Mouse (Mus musculus) intestine, embryonic 15.5 days (tissue): ENCODE data around the gene Ebf3. TPM values are rescaled to one million over a fixed set of nuclear protein-coding genes. Genes with fewer than 3 reads are reported as not detected.

Experiments
- ATAC-seq: fragments of 200-750 bp; cut with Nextera tagmentation; 2 replicates; pipeline ENCODE4 v1.8.0; 2017; ENCODE audit warnings: moderate TSS enrichment, moderate library complexity
- H3K27ac ChIP-seq: fragments of 300-500 bp; sonication (generic); 2 replicates; pipeline ENCODE4 v1.5.1; 2015; ENCODE audit warnings: mild to moderate bottlenecking, inconsistent platforms
- H3K27me3 ChIP-seq: fragments of 300-500 bp; sonication (generic); replicated peaks from 2 replicates; pipeline ENCODE4 v1.6.1; 2015; ENCODE audit warnings: inconsistent platforms
- H3K36me3 ChIP-seq: fragments of 300-500 bp; sonication (generic); 2 replicates; pipeline ENCODE4 v1.6.1; 2015; ENCODE audit warnings: inconsistent platforms
- H3K4me1 ChIP-seq: fragments of 300-500 bp; sonication (generic); replicated peaks from 2 replicates; pipeline ENCODE4 v1.6.1; 2015; ENCODE audit warnings: inconsistent platforms
- H3K4me2 ChIP-seq: fragments of 300-500 bp; sonication (generic); replicated peaks from 2 replicates; pipeline ENCODE4 v1.6.1; 2015; ENCODE audit warnings: mild to moderate bottlenecking, inconsistent platforms
- H3K4me3 ChIP-seq: fragments of 300-500 bp; sonication (generic); replicated peaks from 2 replicates; pipeline ENCODE4 v1.5.1; 2015; ENCODE audit warnings: inconsistent platforms
- H3K9ac ChIP-seq: fragments of 300-500 bp; sonication (generic); 2 replicates; pipeline ENCODE4 v1.6.1; 2015; ENCODE audit warnings: inconsistent platforms
- H3K9me3 ChIP-seq: fragments of 300-500 bp; sonication (generic); 2 replicates; pipeline ENCODE4 v1.6.1; 2016; ENCODE audit warnings: inconsistent platforms
- WGBS: fragments of 180-500 bp; shearing (Covaris S2); methylation state at CpG from one replicate; pipeline ENCODE4 v1.1.7; 2015; 5-methylcytosine and 5-hydroxymethylcytosine counted together
- polyA plus RNA-seq: library from polyadenylated mRNA; unstranded; fragments of >200 nt; fragmentation: Nextera tagmentation; extraction: Ambion mirVana; gene quantifications from 2 replicates; pipeline ENCODE4 v1.2.1, GENCODE M21; 2015

Ebf3 gene
- polyA plus RNA-seq, 1 experiment from 2014 or later, result 1.3 TPM

GRCm38 (mm10) chr7:137297594-137298381, 16.5 kb downstream of the Ebf3 start:
- no peak overlapping the region for H3K27ac ChIP-seq
- 62% methylated on average over 24 of the region's 24 CpGs for WGBS
- H3K4me2 ChIP-seq, result no peak overlapping the region
- peaks cover 45% of the 10 kb centered on the region for H3K27me3 ChIP-seq
- no peaks in the 10 kb centered on the region for H3K9me3 ChIP-seq
- no peak overlapping the region for H3K9ac ChIP-seq
- peaks cover 8% of the 10 kb centered on the region for H3K4me1 ChIP-seq
- H3K36me3 ChIP-seq, result no peaks in the 10 kb centered on the region
- no peak overlapping the region for H3K4me3 ChIP-seq
- no peak for ATAC-seq

- no peaks in the 10 kb centered on the region for H3K36me3 ChIP-seq
- H3K4me1 ChIP-seq, result peaks cover 8% of the 10 kb centered on the region
- ATAC-seq, result no peak
- H3K27me3 ChIP-seq, result peaks cover 41% of the 10 kb centered on the region
- no peak overlapping the region for H3K27ac ChIP-seq
- no peak overlapping the region for H3K4me3 ChIP-seq
- H3K9me3 ChIP-seq, result no peaks in the 10 kb centered on the region
- H3K4me2 ChIP-seq, result no peak overlapping the region
- H3K9ac ChIP-seq, result no peak overlapping the region
- WGBS, result 48% methylated on average over 7 of the region's 7 CpGs
These were observed 17.1 kb downstream of the Ebf3 start for GRCm38 (mm10) chr7:137297131-137297530.

- H3K4me3 ChIP-seq, result no peak overlapping the region
- H3K27me3 ChIP-seq, result peaks cover 30% of the 10 kb centered on the region
- no peaks in the 10 kb centered on the region for H3K4me1 ChIP-seq
- no peaks in the 10 kb centered on the region for H3K9me3 ChIP-seq
- H3K27ac ChIP-seq, result no peak overlapping the region
- no peak overlapping the region for H3K9ac ChIP-seq
- 75% methylated on average over 7 of the region's 7 CpGs for WGBS
- no peak overlapping the region for H3K4me2 ChIP-seq
- ATAC-seq, result no peak
- no peaks in the 10 kb centered on the region for H3K36me3 ChIP-seq
These were observed 18.6 kb downstream of the Ebf3 start for GRCm38 (mm10) chr7:137295612-137296011.

- Histone ChIP-seq H3K36me3 (no peaks in the 10 kb centered on the region), H3K9me3 (no peaks in the 10 kb centered on the region), H3K4me2 (no peak overlapping the region), H3K4me1 (no peaks in the 10 kb centered on the region), H3K27ac (no peak overlapping the region), H3K4me3 (no peak overlapping the region), H3K27me3 (peaks cover 21% of the 10 kb centered on the region), H3K9ac (no peak overlapping the region)
- WGBS, result 83% methylated on average over 7 of the region's 7 CpGs
- ATAC-seq, result no peak
These were observed 19.8 kb downstream of the Ebf3 start for GRCm38 (mm10) chr7:137294446-137294845.

GRCm38 (mm10) chr7:137289290-137289957, 24.8 kb downstream of the Ebf3 start:
- Histone ChIP-seq H3K4me3 (no peak overlapping the region), H3K4me2 (no peak overlapping the region), H3K36me3 (no peaks in the 10 kb centered on the region), H3K27me3 (no peaks in the 10 kb centered on the region), H3K9me3 (no peaks in the 10 kb centered on the region), H3K9ac (no peak overlapping the region), H3K27ac (no peak overlapping the region), H3K4me1 (0 out of 2 replicates have a peak, but pooled peaks cover 2% of the 10 kb centered on the region)
- no peak for ATAC-seq
- 61% methylated on average over 3 of the region's 3 CpGs for WGBS

- H3K9me3 ChIP-seq, result no peaks in the 10 kb centered on the region
- H3K27me3 ChIP-seq, result no peaks in the 10 kb centered on the region
- no peak overlapping the region for H3K4me3 ChIP-seq
- no peak for ATAC-seq
- no peak overlapping the region for H3K27ac ChIP-seq
- no peaks in the 10 kb centered on the region for H3K4me1 ChIP-seq
- H3K4me2 ChIP-seq, result no peak overlapping the region
- WGBS, result 80% methylated on average over 7 of the region's 7 CpGs
- H3K36me3 ChIP-seq, result no peaks in the 10 kb centered on the region
- no peak overlapping the region for H3K9ac ChIP-seq
These were observed 36.1 kb downstream of the Ebf3 start for GRCm38 (mm10) chr7:137278171-137278570.

GRCm38 (mm10) chr7:137277713-137278112, 36.5 kb downstream of the Ebf3 start:
- 86% methylated on average over 5 of the region's 5 CpGs for WGBS
- Histone ChIP-seq H3K9me3 (no peaks in the 10 kb centered on the region), H3K4me3 (no peak overlapping the region), H3K4me1 (no peaks in the 10 kb centered on the region), H3K27ac (no peak overlapping the region), H3K4me2 (no peak overlapping the region), H3K27me3 (no peaks in the 10 kb centered on the region), H3K9ac (no peak overlapping the region), H3K36me3 (no peaks in the 10 kb centered on the region)
- no peak for ATAC-seq

- 0 out of 2 replicates have a peak, but pooled peaks cover 3% of the 10 kb centered on the region for H3K27me3 ChIP-seq
- H3K9me3 ChIP-seq, result no peaks in the 10 kb centered on the region
- WGBS, result 83% methylated on average over 10 of the region's 10 CpGs
- H3K9ac ChIP-seq, result no peak overlapping the region
- no peak overlapping the region for H3K27ac ChIP-seq
- H3K4me1 ChIP-seq, result no peaks in the 10 kb centered on the region
- no peak overlapping the region for H3K4me3 ChIP-seq
- no peak for ATAC-seq
- no peak overlapping the region for H3K4me2 ChIP-seq
- no peaks in the 10 kb centered on the region for H3K36me3 ChIP-seq
These were observed 42.0 kb downstream of the Ebf3 start for GRCm38 (mm10) chr7:137272252-137272651.

GRCm38 (mm10) chr7:137268452-137269155, 45.6 kb downstream of the Ebf3 start:
- Histone ChIP-seq H3K4me2 (no peak overlapping the region), H3K27me3 (peaks cover 11% of the 10 kb centered on the region; the same call in 1 of the 2 replicates), H3K27ac (no peak overlapping the region), H3K36me3 (no peaks in the 10 kb centered on the region), H3K9ac (no peak overlapping the region), H3K4me3 (no peak overlapping the region), H3K4me1 (no peaks in the 10 kb centered on the region), H3K9me3 (no peaks in the 10 kb centered on the region)
- no peak for ATAC-seq
- WGBS, result 79% methylated on average over 8 of the region's 8 CpGs

GRCm38 (mm10) chr7:137267441-137267840, 46.8 kb downstream of the Ebf3 start:
- WGBS, result 70% methylated on average over 9 of the region's 9 CpGs
- Histone ChIP-seq H3K27ac (no peak overlapping the region), H3K4me1 (no peaks in the 10 kb centered on the region), H3K36me3 (no peaks in the 10 kb centered on the region), H3K9ac (no peak overlapping the region), H3K4me3 (no peak overlapping the region), H3K27me3 (peaks cover 11% of the 10 kb centered on the region; the same call in 1 of the 2 replicates), H3K4me2 (no peak overlapping the region), H3K9me3 (no peaks in the 10 kb centered on the region)
- no peak for ATAC-seq

GRCm38 (mm10) chr7:137266575-137266974, 47.7 kb downstream of the Ebf3 start:
- Histone ChIP-seq H3K4me3 (no peak overlapping the region), H3K9ac (no peak overlapping the region), H3K4me1 (no peaks in the 10 kb centered on the region), H3K4me2 (no peak overlapping the region), H3K27ac (no peak overlapping the region), H3K27me3 (peaks cover 11% of the 10 kb centered on the region; the same call in 1 of the 2 replicates), H3K9me3 (no peaks in the 10 kb centered on the region), H3K36me3 (no peaks in the 10 kb centered on the region)
- 26% methylated on average over 17 of the region's 17 CpGs for WGBS
- ATAC-seq, result no peak

- no peak overlapping the region for H3K4me2 ChIP-seq
- WGBS, result 84% methylated on average over 8 of the region's 8 CpGs
These were observed 51.9 kb downstream of the Ebf3 start for GRCm38 (mm10) chr7:137262330-137262729.

More at GRCm38 (mm10) chr7:137262330-137262729, 51.9 kb downstream of the Ebf3 start:
- no peaks in the 10 kb centered on the region for H3K4me1 ChIP-seq
- no peak overlapping the region for H3K4me3 ChIP-seq
- ATAC-seq, result no peak
- H3K36me3 ChIP-seq, result no peaks in the 10 kb centered on the region
- peaks cover 8% of the 10 kb centered on the region; the same call in 1 of the 2 replicates for H3K27me3 ChIP-seq
- H3K9me3 ChIP-seq, result no peaks in the 10 kb centered on the region
- no peak overlapping the region for H3K9ac ChIP-seq
- H3K27ac ChIP-seq, result no peak overlapping the region
